Mouse (Mus musculus) ES-Bruce4 (cell line): ENCODE results near the gene Jtb. TPM values are rescaled to one million over a fixed set of nuclear protein-coding genes. Genes with fewer than 3 reads are reported as not detected.

Experiments used
- H3K27ac ChIP-seq: 2 replicates; pipeline ENCODE4 v1.5.1; 2012; ENCODE audit warnings: low read length, inconsistent platforms; ENCODE audit not compliant: insufficient read depth
- H3K27me3 ChIP-seq: 2 replicates; pipeline ENCODE4 v1.6.1; 2012; ENCODE audit warnings: mild to moderate bottlenecking, low read length, inconsistent platforms; ENCODE audit not compliant: control insufficient read depth, poor library complexity, insufficient read depth, severe bottlenecking
- H3K36me3 ChIP-seq: 2 replicates; pipeline ENCODE4 v1.6.1; 2012; ENCODE audit warnings: inconsistent platforms, mild to moderate bottlenecking, low read length, moderate library complexity; ENCODE audit not compliant: control insufficient read depth, poor library complexity, insufficient read depth, severe bottlenecking
- H3K4me1 ChIP-seq: one replicate; pipeline ENCODE4 v1.8.1; 2011; ENCODE audit warnings: low read length; ENCODE audit not compliant: control insufficient read depth, insufficient read depth
- H3K4me3 ChIP-seq: 2 replicates; pipeline ENCODE4 v1.5.1; 2011; ENCODE audit warnings: low read depth, mild to moderate bottlenecking, low read length
- H3K9ac ChIP-seq: 2 replicates; pipeline ENCODE4 v1.6.1; 2012; ENCODE audit warnings: low read depth, mild to moderate bottlenecking, inconsistent platforms; ENCODE audit not compliant: poor library complexity, severe bottlenecking
- H3K9me3 ChIP-seq: replicated peaks from 2 replicates; pipeline ENCODE4 v1.6.1; 2012; ENCODE audit warnings: mild to moderate bottlenecking, low read length, inconsistent platforms; ENCODE audit not compliant: control insufficient read depth, poor library complexity, insufficient read depth, severe bottlenecking
- CTCF ChIP-seq: IDR thresholded peaks from one replicate; pipeline ENCODE4 v1.8.1; 2011; ENCODE audit warnings: low read depth, low read length
- EP300 ChIP-seq: IDR thresholded peaks from 2 replicates; pipeline ENCODE4 v1.6.1; 2011; ENCODE audit warnings: low read depth, low read length; ENCODE audit not compliant: insufficient read depth
- POLR2A ChIP-seq: IDR thresholded peaks from one replicate; pipeline ENCODE4 v1.8.1; 2011; ENCODE audit warnings: low read length; ENCODE audit not compliant: insufficient read depth
- polyA plus RNA-seq: library from polyadenylated mRNA; stranded (reverse); fragments of >200 nt; gene quantifications from 2 replicates; pipeline ENCODE4 v1.2.4, GENCODE M21; 2011; ENCODE audit warnings: low read depth; ENCODE audit not compliant: missing spikeins, insufficient read depth, insufficient read length

Gene Jtb
- polyA plus RNA-seq, 1 experiment = 23.7 TPM

DNA sequence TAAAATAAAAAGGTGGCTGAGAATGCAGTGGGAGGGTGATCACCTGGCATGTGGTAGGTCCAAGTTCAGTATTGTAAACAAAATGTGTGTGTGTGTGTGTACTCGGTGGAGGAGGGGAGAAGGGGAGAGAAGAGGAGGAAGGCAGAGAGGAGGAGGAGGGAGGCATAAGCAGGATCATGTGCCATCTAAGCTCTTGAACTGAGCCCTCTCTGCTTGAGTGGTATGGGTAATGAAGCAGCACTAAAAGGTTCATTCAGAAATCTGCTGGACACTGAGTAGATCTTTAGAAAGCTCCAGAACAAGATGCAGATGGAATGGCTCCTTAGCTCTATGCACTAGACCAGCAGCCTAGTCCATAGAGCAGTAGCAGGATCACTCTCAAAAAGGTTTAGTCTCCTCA is 28.5 kb upstream of the Jtb start:
- no peak overlapping the region for H3K27ac ChIP-seq
- H3K9ac ChIP-seq = no peak overlapping the region
- no peaks in the 10 kb centered on the region for H3K9me3 ChIP-seq
- H3K4me1 ChIP-seq = no peaks in the 10 kb centered on the region
- no peak for TF ChIP-seq EP300
- TF ChIP-seq POLR2A = no peak
- no peak for TF ChIP-seq CTCF
- H3K27me3 ChIP-seq = no peaks in the 10 kb centered on the region
- H3K36me3 ChIP-seq = peaks cover under 1% of the 10 kb centered on the region; the same call in 1 of the 2 replicates
- no peak overlapping the region for H3K4me3 ChIP-seq

DNA sequence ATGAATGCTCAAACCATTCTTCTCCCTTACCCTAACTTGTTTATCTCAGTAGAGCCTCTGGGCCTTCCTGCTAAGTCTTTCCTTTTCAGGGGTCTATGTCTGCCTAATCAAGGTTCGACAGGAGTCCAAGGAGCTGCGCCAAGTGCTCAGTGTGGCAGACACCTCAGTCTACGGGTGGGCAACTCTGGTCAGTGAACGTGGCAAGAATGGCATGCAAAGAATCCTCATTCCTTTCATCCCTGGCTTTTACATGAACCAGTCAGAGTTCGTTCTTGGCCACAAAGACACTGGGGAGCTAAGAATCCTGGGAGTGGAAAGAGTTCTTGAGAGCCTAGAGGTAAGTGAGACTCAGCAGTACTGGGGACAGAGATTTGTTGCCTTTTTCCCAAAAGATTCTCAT is 27.8 kb upstream of the Jtb start:
- peaks cover 7% of the 10 kb centered on the region for H3K36me3 ChIP-seq
- no peak overlapping the region for H3K4me3 ChIP-seq
- H3K9me3 ChIP-seq = no peaks in the 10 kb centered on the region
- H3K9ac ChIP-seq = no peak overlapping the region
- H3K27me3 ChIP-seq = no peaks in the 10 kb centered on the region
- no peak for TF ChIP-seq POLR2A
- TF ChIP-seq EP300 = no peak
- TF ChIP-seq CTCF = no peak
- no peaks in the 10 kb centered on the region for H3K4me1 ChIP-seq
- no peak overlapping the region for H3K27ac ChIP-seq

DNA sequence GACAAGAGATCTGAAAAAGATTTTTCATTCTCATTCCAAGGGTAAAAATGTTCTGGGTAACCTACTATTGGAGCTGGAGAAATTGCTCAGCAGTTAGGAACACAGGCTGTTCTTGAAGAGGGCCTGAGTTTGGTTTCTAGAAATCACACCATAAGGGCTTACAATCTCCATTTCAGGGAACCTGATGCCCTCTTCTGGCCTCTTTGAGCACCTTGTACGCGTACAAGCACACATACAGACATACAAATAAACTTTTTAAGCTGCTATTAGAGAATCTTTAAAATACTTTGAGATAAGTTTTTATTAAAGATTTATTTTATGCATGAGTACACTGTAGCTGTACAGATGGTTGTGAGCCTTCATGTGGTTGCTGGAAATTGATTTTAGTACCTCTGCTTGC is 26.8 kb upstream of the Jtb start:
- no peak overlapping the region for H3K27ac ChIP-seq
- no peaks in the 10 kb centered on the region for H3K4me1 ChIP-seq
- H3K27me3 ChIP-seq = no peaks in the 10 kb centered on the region
- no peak overlapping the region for H3K9ac ChIP-seq
- no peak overlapping the region for H3K4me3 ChIP-seq
- H3K9me3 ChIP-seq = no peaks in the 10 kb centered on the region
- TF ChIP-seq EP300 (no peak), CTCF (no peak), POLR2A (no peak)
- peaks cover 17% of the 10 kb centered on the region for H3K36me3 ChIP-seq

DNA sequence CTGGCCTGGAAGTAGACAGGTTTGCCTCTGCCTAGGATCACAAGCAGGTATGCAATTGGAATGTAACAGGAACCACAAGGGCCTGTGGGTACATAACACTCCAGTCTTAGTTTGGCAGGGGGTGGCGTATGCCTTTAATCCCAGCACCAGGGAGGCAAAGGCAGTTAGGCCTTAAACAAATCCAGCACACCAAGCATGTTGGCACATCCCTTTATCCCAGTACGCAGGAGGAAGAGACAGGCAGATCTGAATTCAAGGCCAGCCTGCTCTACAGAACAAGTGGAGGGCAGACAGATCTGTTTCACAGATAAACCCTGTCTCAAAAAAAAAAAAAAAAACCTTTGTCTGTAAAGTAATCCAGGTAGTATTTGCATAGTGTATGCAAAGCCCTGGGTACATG is 22.7 kb upstream of the Jtb start:
- H3K9me3 ChIP-seq = no peaks in the 10 kb centered on the region
- H3K36me3 ChIP-seq = peaks cover 49% of the 10 kb centered on the region
- TF ChIP-seq CTCF = no peak
- TF ChIP-seq POLR2A = no peak
- TF ChIP-seq EP300 = no peak

DNA sequence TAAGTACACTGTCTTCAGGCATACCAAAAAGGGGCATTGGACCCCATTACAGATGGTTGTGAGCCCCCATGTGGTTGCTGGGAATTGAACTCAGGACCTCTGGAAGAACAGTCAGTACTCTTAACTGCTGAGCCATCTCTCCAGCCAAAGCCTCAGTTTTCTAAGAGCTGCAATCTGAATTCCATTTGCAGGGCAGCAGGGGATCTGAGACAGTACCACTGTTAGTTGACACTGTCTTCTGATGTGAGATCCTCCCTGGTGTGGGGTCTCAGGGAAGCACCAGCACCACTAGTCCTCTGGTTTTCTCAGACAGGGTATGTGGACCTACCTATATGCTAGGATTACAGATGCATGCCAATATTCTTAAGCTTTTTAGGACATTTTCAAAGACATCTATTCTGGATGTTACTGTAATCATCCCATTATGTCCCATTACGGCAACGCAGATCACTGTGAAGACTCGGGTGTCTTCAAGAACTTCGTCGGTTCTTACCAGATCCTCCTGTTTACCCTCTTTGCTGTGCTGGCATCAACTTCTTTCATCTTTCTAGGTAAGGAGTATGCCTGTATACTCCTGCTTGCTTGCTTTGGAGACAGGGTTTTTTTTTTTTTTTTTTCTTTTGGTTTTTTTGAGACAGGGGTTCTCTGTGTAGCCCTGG is 21.4 kb upstream of the Jtb start:
- H3K36me3 ChIP-seq = peaks cover 49% of the 10 kb centered on the region
- H3K4me3 ChIP-seq = no peak overlapping the region
- TF ChIP-seq EP300 (no peak), CTCF (no peak), POLR2A (no peak)
- 0 out of 2 replicates have a peak overlapping the region, but pooled peaks have one; percentile 34 for H3K9ac ChIP-seq
- peak overlapping the region; percentile 26; the same call in 1 of the 2 replicates for H3K27ac ChIP-seq
- no peaks in the 10 kb centered on the region for H3K4me1 ChIP-seq
- no peaks in the 10 kb centered on the region for H3K27me3 ChIP-seq
- no peaks in the 10 kb centered on the region for H3K9me3 ChIP-seq

More for the DNA sequence above, 22.7 kb upstream of the Jtb start:
- Histone ChIP-seq H3K4me3 (no peak overlapping the region), H3K27ac (no peak overlapping the region), H3K27me3 (no peaks in the 10 kb centered on the region), H3K4me1 (no peaks in the 10 kb centered on the region), H3K9ac (no peak overlapping the region)
